Mouse (Mus musculus): ENCODE data around the gene Pigl.
A peak's percentile ranks its signal among the peaks of the same experiment; 100 is the strongest.
"Not testable (repeated sequence)": the region's sequence is repeated elsewhere in the genome, so short reads cannot be mapped to it uniquely, and the experiment has no call there.

The Pigl gene

GRCm38 (mm10) chr11:62458276-62458724, at the start of gene Pigl, which contains the start of gene Ncor1:
Pigl (plus strand) TSS chr11:62458460.
Ncor1 (minus strand) TSS chr11:62458541.
- peak; percentile 83 for DNase-seq (ENCODE audit: low read depth, low spot score)

GRCm38 (mm10) chr11:62408848-62409247, 49.4 kb upstream of the Pigl start:
- DNase-seq (ENCODE audit: low read depth, low spot score) = no peak

- no peak for DNase-seq (ENCODE audit: low read depth, low spot score)
These were observed 48.6 kb upstream of the Pigl start for GRCm38 (mm10) chr11:62409611-62410010.

DNA sequence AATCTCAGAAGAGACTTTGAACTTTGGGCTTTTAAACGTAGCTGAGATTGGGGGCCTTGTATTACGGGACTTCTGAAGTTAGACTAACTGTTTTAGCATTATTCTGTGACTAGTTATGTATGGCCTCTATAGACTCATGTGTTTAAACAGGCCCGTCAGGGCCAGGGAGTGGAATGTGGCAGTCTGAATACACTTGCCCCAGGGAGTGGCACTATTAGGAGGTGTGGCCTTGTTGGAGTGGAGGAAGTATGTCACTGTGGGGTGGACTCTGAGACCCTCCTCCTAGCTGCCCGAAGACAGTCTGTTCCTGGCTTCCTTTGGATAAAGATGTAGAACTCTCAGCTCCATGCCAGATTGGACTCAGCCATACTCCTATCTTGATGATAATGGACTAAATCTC, 43.2 kb upstream of the Pigl start:
- no peak for DNase-seq (ENCODE audit: low read depth, low spot score)

- DNase-seq (ENCODE audit: low read depth, low spot score) = no peak
These were observed 33.7 kb upstream of the Pigl start for GRCm38 (mm10) chr11:62424525-62424924.

DNA sequence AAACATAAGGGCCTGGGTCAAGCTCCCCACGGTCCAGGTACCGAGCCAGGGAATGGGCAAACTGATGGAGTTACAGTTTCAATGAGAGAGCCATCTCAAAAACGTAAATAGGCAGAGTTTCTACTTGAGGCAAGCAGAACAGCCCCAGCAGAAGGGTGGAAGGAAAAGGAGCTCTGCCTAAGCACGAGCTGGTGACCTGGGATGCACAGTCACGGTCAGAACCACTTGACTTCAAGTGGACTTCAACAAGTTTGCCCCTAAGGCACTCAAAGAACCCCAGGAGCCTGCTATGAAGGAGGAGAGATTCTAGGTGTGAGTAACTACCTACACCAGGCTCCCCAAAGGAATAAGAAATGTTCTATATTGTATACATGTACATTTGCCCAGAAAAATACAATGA, 32.0 kb upstream of the Pigl start:
- no peak for DNase-seq (ENCODE audit: low read depth, low spot score)

- peak; percentile 47 for DNase-seq (ENCODE audit: low read depth, low spot score)
These were observed 31.2 kb upstream of the Pigl start for GRCm38 (mm10) chr11:62427105-62427504.

DNA sequence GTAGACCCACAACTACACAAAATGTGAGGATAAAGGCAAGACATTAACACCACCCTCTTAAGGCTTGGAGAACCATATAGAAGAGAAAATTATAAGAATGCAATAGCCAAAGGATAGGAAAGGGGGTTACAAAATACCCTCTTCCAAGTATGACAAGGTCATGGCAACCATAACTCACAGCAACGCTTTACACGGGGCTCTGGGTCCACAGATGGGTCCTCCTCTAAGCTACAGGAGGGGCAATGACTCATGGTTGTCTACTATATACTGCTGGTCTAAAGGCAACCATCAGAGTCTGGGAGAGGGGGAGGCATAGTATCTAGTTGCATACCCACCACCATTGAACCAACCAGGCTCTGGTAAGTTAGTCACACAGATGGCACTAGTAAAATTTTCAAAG, 26.0 kb upstream of the Pigl start:
- DNase-seq (ENCODE audit: low read depth, low spot score) = no peak

DNA sequence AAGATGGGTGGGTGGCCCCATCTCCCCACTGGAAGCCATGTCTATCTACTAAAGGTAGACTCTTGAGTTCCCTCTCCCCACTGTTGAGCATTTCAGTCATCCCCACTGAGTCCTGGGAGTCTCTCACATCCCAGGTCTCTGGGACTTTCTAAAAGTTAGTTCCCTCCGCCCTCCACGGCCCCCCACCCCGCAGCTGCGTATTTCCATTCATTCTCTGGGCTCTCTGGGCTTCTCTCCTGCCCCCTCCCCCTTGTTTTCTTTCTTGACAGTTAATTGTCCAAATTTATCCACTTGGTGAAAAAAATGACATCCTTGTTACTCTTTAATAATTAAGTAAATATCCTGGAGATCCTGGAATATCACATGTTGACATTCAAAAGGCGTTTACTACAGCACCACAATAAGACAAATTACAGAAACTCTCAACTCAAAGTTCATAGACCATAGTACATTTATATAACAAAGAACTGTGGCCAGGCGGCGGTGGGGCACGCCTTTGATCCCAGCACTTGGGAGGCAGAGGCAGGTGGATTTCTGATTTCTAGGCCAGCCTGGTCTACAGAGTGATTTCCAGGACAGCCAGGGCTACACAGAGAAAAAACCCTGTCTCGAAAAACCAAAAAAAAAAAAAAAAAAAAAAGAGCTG, 17.5 kb upstream of the Pigl start:
- DNase-seq (ENCODE audit: low read depth, low spot score) = no peak

DNA sequence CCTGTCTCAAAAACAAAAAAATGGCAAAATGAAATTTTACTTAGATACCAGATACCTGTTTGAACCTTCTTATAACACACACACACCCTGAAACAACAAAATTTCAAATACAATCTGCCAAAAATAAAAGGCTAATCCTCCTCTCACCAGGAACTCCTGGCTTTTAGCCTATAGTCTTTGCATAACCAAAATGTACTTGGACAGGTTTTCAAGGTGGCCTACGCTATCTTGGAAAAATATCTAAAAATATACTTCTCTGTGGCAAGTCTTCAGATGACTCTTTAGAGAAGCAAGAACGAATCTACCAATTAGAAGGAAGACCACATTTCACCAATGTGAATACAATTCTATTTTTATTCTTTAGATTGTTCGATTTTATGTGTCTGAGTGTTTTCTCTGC, 12.5 kb upstream of the Pigl start:
- no peak for DNase-seq (ENCODE audit: low read depth, low spot score)

DNA sequence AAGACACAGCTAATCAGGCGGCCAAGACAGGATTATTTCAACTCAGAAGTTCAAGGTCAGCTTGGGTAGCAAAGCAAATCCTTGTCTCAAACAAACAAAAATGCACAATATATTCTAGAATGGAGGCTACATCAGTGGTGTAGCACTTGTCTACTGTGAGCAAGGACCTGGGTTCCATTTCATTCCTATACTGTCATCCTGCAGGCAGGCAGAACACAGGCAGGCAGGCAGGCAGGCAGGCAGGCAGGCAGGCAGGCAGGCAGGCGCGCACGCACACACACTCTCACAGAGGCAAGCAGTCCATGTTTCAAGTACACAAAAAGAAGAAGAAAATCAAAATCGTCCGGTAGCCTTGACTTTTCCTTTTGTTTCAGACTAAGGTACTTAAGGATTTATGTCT, 9.3 kb upstream of the Pigl start:
- no peak for DNase-seq (ENCODE audit: low read depth, low spot score)

GRCm38 (mm10) chr11:62455193-62455592, 3.1 kb upstream of the Pigl start:
- DNase-seq (ENCODE audit: low read depth, low spot score) = no peak

- DNase-seq (ENCODE audit: low read depth, low spot score) = no peak
These were observed 2.2 kb upstream of the Pigl start for GRCm38 (mm10) chr11:62456021-62456482.

DNA sequence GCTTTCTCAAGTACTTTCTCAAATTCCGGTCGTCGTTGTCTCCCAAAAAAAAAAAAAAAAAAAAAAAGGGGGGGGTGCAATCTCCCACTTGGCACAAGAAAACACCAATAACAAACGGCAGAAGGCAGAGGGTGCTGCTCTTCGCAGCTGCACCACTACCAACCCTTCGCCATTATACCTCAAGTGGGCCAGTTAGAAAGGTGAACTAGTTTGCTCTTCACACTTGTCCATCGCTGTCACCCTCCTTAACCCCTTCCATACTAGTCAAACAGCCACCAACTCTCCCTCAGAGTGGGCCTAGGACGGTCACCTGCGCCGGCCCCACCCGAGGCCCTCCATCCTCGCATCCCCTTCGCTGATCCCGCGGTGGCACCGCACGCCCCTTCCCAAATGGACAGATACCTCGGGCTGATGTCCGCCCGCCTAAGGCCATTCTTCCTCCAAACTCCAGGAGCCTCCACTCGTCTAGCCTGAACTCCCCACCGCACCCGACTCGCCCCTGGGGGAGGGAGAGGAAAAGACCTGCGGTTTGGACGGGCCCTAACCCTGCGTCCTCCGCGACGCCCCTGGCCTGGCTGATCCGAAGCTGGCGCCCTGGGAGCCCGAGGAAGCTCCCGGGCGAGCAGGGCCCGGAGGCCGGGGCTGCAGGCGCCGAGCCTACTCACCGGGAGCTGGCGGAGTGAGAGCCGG, 1.6 kb upstream of the Pigl start:
- DNase-seq (ENCODE audit: low read depth, low spot score) = peak; percentile 74

- peak; percentile 94 for DNase-seq (ENCODE audit: low read depth, low spot score)
These were observed 894 bp upstream of the Pigl start for GRCm38 (mm10) chr11:62457241-62457890.

- no peak for DNase-seq (ENCODE audit: low read depth, low spot score)
These were observed 379 bp upstream of the Pigl start for GRCm38 (mm10) chr11:62457891-62458270.

DNA sequence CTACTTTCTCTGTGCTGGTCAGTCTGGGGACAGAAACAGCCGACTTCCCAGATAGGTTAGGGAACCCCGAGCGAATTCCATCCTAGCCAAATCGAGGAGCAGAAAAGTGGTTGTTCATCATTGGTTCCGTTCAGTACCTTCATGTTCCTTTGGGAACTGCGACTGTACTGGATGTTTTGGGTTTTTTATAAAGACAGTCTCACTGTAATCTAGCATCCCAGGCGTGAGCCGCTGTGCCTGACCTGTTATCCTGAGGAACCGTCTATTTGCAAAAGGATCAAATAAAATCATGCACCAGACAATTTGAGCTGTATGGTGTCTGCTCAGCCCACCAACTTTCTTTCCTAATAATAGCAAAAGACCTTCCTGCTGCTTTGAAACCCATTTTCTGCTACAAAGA, 520 bp downstream of the Pigl start:
- no peak for DNase-seq (ENCODE audit: low read depth, low spot score)

DNA sequence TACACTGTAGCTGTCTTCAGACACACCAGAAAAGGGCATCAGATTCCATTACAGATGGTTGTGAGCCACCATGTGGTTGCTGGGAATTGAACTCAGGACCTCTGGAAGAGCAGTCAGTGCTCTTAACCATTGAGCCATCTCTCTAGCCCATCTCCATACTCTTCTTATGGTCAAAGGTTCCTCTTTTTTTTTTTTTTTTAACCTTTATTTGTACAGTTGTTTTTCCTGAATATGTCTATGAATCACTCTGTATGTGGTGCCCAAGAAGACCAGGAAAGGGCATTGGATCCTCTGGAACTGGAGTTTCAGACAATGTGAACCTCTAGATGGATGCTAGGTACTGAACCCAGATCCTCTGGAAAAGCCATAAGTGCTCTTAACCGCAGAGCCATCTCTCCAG, 4.3 kb downstream of the Pigl start:
- DNase-seq (ENCODE audit: low read depth, low spot score) = not testable (repeated sequence)

- peak; percentile 42 for DNase-seq (ENCODE audit: low read depth, low spot score)
These were observed 5.1 kb downstream of the Pigl start for GRCm38 (mm10) chr11:62463225-62463915.

DNA sequence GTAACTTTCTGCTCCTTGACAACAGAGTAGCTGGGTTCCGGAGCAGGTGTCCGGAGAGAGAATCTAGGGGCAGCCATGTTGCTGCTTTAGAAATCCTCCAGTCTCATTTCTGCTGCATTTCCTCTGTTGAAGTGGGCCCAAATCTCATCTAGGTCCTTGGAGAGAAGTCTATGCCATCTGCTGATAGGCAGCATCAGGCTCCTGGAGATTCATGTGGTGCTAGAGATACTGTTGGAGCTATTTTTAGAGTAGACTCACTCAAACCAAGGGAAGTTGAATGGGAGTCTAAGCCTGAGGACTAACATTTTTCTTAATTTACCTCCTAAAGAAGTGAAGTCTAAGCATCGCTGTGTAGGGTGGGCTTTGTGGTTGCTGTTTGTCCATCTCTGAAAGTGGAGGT, 6.4 kb downstream of the Pigl start:
- no peak for DNase-seq (ENCODE audit: low read depth, low spot score)

GRCm38 (mm10) chr11:62465849-62466248, 7.6 kb downstream of the Pigl start:
- no peak for DNase-seq (ENCODE audit: low read depth, low spot score)

DNA sequence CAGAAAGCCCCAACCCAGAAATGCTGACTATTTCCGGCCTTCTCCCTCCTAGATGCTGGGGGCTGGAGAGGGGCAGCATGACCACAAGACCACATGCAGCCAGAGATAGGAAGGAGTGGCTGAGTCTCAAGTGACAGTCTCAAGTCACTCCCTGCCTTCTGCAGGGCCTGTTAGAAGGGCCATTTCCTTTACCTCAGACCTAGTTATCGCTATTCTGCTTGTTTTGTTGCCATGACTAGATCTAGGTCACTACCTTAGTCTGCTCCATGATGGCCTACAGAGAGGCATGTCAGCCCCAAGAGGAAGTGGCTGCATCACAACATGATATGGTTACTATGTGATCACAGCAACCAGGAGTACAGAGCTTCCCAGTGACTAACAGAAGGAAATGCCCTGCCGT, 8.3 kb downstream of the Pigl start:
- DNase-seq (ENCODE audit: low read depth, low spot score) = peak; percentile 77

All from CD4-positive helper T cell, adult 2 months (primary cell).